Mouse (Mus musculus) G1E (cell line): Measurements from ENCODE around the gene Gm49416.

ENCODE experiments used
- CTCF ChIP-seq: IDR thresholded peaks from 2 replicates; pipeline ENCODE4 v1.5.1; 2012; ENCODE audit warnings: low read depth, low read length, inconsistent platforms, mixed read lengths
- GATA1 ChIP-seq: IDR thresholded peaks from 2 replicates; pipeline ENCODE4 v1.6.1; 2012; ENCODE audit warnings: borderline replicate concordance, low read length, inconsistent platforms, mixed read lengths
- POLR2AphosphoS5 ChIP-seq: IDR thresholded peaks from 2 replicates; pipeline ENCODE4 v1.6.1; 2012; ENCODE audit warnings: low read depth, low read length, inconsistent platforms; ENCODE audit not compliant: insufficient replicate concordance
- TAL1 ChIP-seq: conservative IDR thresholded peaks from 2 replicates; pipeline ENCODE4 v1.6.1; 2012; ENCODE audit warnings: low read depth, low read length, inconsistent platforms, mixed read lengths

GRCm38 (mm10) chr19:8941136-8941514 lies 52.4 kb downstream of the Gm49416 start:
- TF ChIP-seq CTCF, result no peak
- no peak for TF ChIP-seq GATA1
- TF ChIP-seq TAL1, result no peak
- TF ChIP-seq POLR2AphosphoS5, result no peak
